Mouse (Mus musculus) midbrain, embryonic 16.5 days (tissue): ENCODE measurements at regions not wholly inside any gene's neighbourhood (a gene's known extent, or its start where the extent isn't known, plus 50 kb on each side); places are given as distances from the start of the nearest gene placed in this dataset.
A peak's percentile ranks its signal among the peaks of the same experiment; 100 is the strongest.

Experiments used
- ATAC-seq: fragments of 200-750 bp; cut with Nextera tagmentation; 2 replicates; pipeline ENCODE4 v1.8.0; 2017; ENCODE audit warnings: moderate TSS enrichment
- H3K27ac ChIP-seq: fragments of 300-500 bp; sonication (generic); 2 replicates; pipeline ENCODE4 v1.5.1; 2014; ENCODE audit warnings: mild to moderate bottlenecking, low read length, mixed read lengths
- H3K27me3 ChIP-seq: fragments of 300-500 bp; sonication (generic); 2 replicates; pipeline ENCODE4 v1.6.1; 2014; ENCODE audit warnings: low read depth, low read length, mixed read lengths; ENCODE audit not compliant: control insufficient read depth, insufficient read depth
- H3K36me3 ChIP-seq: fragments of 300-500 bp; sonication (generic); 2 replicates; pipeline ENCODE4 v1.6.1; 2014; ENCODE audit warnings: mild to moderate bottlenecking, low read length, moderate library complexity, mixed read lengths; ENCODE audit not compliant: control insufficient read depth, insufficient read depth
- H3K4me1 ChIP-seq: fragments of 300-500 bp; sonication (generic); 2 replicates; pipeline ENCODE4 v1.6.1; 2014; ENCODE audit warnings: mild to moderate bottlenecking, low read length, mixed read lengths; ENCODE audit not compliant: control insufficient read depth, insufficient read depth
- H3K4me2 ChIP-seq: fragments of 300-500 bp; sonication (generic); 2 replicates; pipeline ENCODE4 v1.6.1; 2014; ENCODE audit warnings: mild to moderate bottlenecking, low read length, mixed read lengths
- H3K4me3 ChIP-seq: fragments of 300-500 bp; sonication (generic); 2 replicates; pipeline ENCODE4 v1.5.1; 2014; ENCODE audit warnings: low read depth, mild to moderate bottlenecking, low read length, moderate library complexity, mixed read lengths
- H3K9ac ChIP-seq: fragments of 300-500 bp; sonication (generic); 2 replicates; pipeline ENCODE4 v1.6.1; 2014; ENCODE audit warnings: low read depth, low read length, mixed read lengths
- H3K9me3 ChIP-seq: fragments of 300-500 bp; sonication (generic); replicated peaks from 2 replicates; pipeline ENCODE4 v1.6.1; 2014; ENCODE audit warnings: mild to moderate bottlenecking, low read length, mixed read lengths; ENCODE audit not compliant: control insufficient read depth, poor library complexity, severe bottlenecking
- WGBS: fragments of 180-500 bp; shearing (Covaris S2); extraction: QIAGEN DNeasy Blood & Tissue Kit; methylation state at CpG from one replicate; pipeline ENCODE4 v1.1.7; 2014; 5-methylcytosine and 5-hydroxymethylcytosine counted together

- Histone ChIP-seq H3K27ac (no peak overlapping the region), H3K4me2 (no peak overlapping the region), H3K4me3 (no peak overlapping the region), H3K9me3 (no peaks in the 10 kb centered on the region), H3K4me1 (no peaks in the 10 kb centered on the region), H3K36me3 (no peaks in the 10 kb centered on the region), H3K9ac (no peak overlapping the region), H3K27me3 (no peaks in the 10 kb centered on the region)
- 83% methylated on average over 7 of the region's 7 CpGs for WGBS
- no peak for ATAC-seq
Observed at GRCm38 (mm10) chr17:75876895-75877294, 325.1 kb upstream of the Fam98a start.

GRCm38 (mm10) chr17:75874535-75874934, 322.8 kb upstream of the Fam98a start:
- Histone ChIP-seq H3K4me3 (no peak overlapping the region), H3K9me3 (no peaks in the 10 kb centered on the region), H3K27me3 (no peaks in the 10 kb centered on the region), H3K27ac (no peak overlapping the region), H3K4me1 (peaks cover 2% of the 10 kb centered on the region; the same call in 1 of the 2 replicates), H3K4me2 (no peak overlapping the region), H3K36me3 (no peaks in the 10 kb centered on the region), H3K9ac (no peak overlapping the region)
- 84% methylated on average over 6 of the region's 6 CpGs for WGBS
- no peak for ATAC-seq

GRCm38 (mm10) chr17:75870492-75870891, 318.7 kb upstream of the Fam98a start:
- no peak overlapping the region for H3K9ac ChIP-seq

GRCm38 (mm10) chr17:75857015-75857414, 305.3 kb upstream of the Fam98a start:
- no peak for ATAC-seq
- 70% methylated on average over 8 of the region's 8 CpGs for WGBS
- H3K4me3 ChIP-seq: no peak overlapping the region

More at GRCm38 (mm10) chr17:75870492-75870891, 318.7 kb upstream of the Fam98a start:
- Histone ChIP-seq H3K4me2 (no peak overlapping the region), H3K4me1 (peaks cover 2% of the 10 kb centered on the region; the same call in 1 of the 2 replicates), H3K4me3 (no peak overlapping the region), H3K27ac (no peak overlapping the region), H3K27me3 (no peaks in the 10 kb centered on the region), H3K9me3 (no peaks in the 10 kb centered on the region), H3K36me3 (no peaks in the 10 kb centered on the region)
- 11% methylated on average over 2 of the region's 2 CpGs for WGBS
- peak; percentile 76; the same call in 1 of the 2 replicates for ATAC-seq

GRCm38 (mm10) chr17:75815997-75816626, 264.4 kb upstream of the Fam98a start:
- H3K27me3 ChIP-seq: no peaks in the 10 kb centered on the region

More at GRCm38 (mm10) chr17:75857015-75857414, 305.3 kb upstream of the Fam98a start:
- Histone ChIP-seq H3K9ac (no peak overlapping the region), H3K27ac (no peak overlapping the region), H3K4me1 (no peaks in the 10 kb centered on the region), H3K9me3 (no peaks in the 10 kb centered on the region), H3K4me2 (no peak overlapping the region), H3K36me3 (no peaks in the 10 kb centered on the region), H3K27me3 (no peaks in the 10 kb centered on the region)

GRCm38 (mm10) chr17:75812163-75812562, 260.4 kb upstream of the Fam98a start:
- H3K9me3 ChIP-seq: no peaks in the 10 kb centered on the region
- no peaks in the 10 kb centered on the region for H3K27me3 ChIP-seq
- no peak overlapping the region for H3K4me3 ChIP-seq
- WGBS: 80% methylated on average over 3 of the region's 3 CpGs
- H3K36me3 ChIP-seq: no peaks in the 10 kb centered on the region
- H3K9ac ChIP-seq: no peak overlapping the region
- no peak overlapping the region for H3K4me2 ChIP-seq
- H3K27ac ChIP-seq: no peak overlapping the region
- peaks cover 6% of the 10 kb centered on the region for H3K4me1 ChIP-seq
- no peak for ATAC-seq

More at GRCm38 (mm10) chr17:75815997-75816626, 264.4 kb upstream of the Fam98a start:
- Histone ChIP-seq H3K27ac (no peak overlapping the region), H3K4me1 (peaks cover 6% of the 10 kb centered on the region; the same call in 1 of the 2 replicates), H3K4me3 (no peak overlapping the region), H3K36me3 (no peaks in the 10 kb centered on the region), H3K9me3 (no peaks in the 10 kb centered on the region), H3K9ac (no peak overlapping the region), H3K4me2 (no peak overlapping the region)
- WGBS: 29% methylated on average over 12 of the region's 12 CpGs
- ATAC-seq: peak; percentile 40; the same call in 1 of the 2 replicates

- Histone ChIP-seq H3K9me3 (no peaks in the 10 kb centered on the region), H3K4me2 (no peak overlapping the region), H3K4me3 (no peak overlapping the region), H3K36me3 (no peaks in the 10 kb centered on the region), H3K9ac (no peak overlapping the region), H3K27ac (no peak overlapping the region), H3K27me3 (no peaks in the 10 kb centered on the region), H3K4me1 (no peaks in the 10 kb centered on the region; the same call in 1 of the 2 replicates)
- 34% methylated on average over 6 of the region's 6 CpGs for WGBS
- ATAC-seq: no peak
Observed at GRCm38 (mm10) chr17:75808524-75809326, 257.0 kb upstream of the Fam98a start.

GRCm38 (mm10) chr17:75808025-75808424, 256.3 kb upstream of the Fam98a start:
- Histone ChIP-seq H3K27me3 (no peaks in the 10 kb centered on the region), H3K4me2 (no peak overlapping the region), H3K4me1 (no peaks in the 10 kb centered on the region; the same call in 1 of the 2 replicates), H3K9me3 (no peaks in the 10 kb centered on the region), H3K36me3 (no peaks in the 10 kb centered on the region), H3K9ac (no peak overlapping the region), H3K4me3 (no peak overlapping the region), H3K27ac (no peak overlapping the region)
- no peak for ATAC-seq
- WGBS: 55% methylated on average over 1 of the region's 1 CpGs

- H3K9me3 ChIP-seq: no peaks in the 10 kb centered on the region
- no peaks in the 10 kb centered on the region for H3K27me3 ChIP-seq
- H3K4me3 ChIP-seq: no peak overlapping the region
- ATAC-seq: 0 out of 2 replicates have a peak, but pooled peaks have one; percentile 30
- no peak overlapping the region for H3K9ac ChIP-seq
- no peaks in the 10 kb centered on the region; the same call in 1 of the 2 replicates for H3K4me1 ChIP-seq
- no peaks in the 10 kb centered on the region for H3K36me3 ChIP-seq
- WGBS: 52% methylated on average over 1 of the region's 1 CpGs
- no peak overlapping the region for H3K27ac ChIP-seq
- H3K4me2 ChIP-seq: no peak overlapping the region
Observed at GRCm38 (mm10) chr17:75804358-75804757, 252.6 kb upstream of the Fam98a start.
